Mouse (Mus musculus) lung, postnatal 14 days (tissue): ENCODE measurements around the gene Cpxcr1.

ENCODE experiments used
- DNase-seq: peaks from one replicate; pipeline ENCODE4 v3.0.0; 2021

Gene Cpxcr1

GRCm38 (mm10) chrX:116448644-116449043 lies at the start of gene Cpxcr1:
Gene Cpxcr1, plus strand, starts transcription at chrX:116448944.
- DNase-seq, result no peak
